Mouse (Mus musculus) CH12.LX (cell line): ENCODE results near the gene Trim21. TPM values are rescaled to one million over a fixed set of nuclear protein-coding genes. Genes with fewer than 3 reads are reported as not detected.

ENCODE experiments used
- DNase-seq: peaks from one replicate; pipeline ENCODE4 v3.0.0-alpha.2; 2013; ENCODE audit errors: extremely low read depth
- H3K27ac ChIP-seq: 2 replicates; pipeline ENCODE4 v1.5.1; 2012; ENCODE audit warnings: low read depth, mild to moderate bottlenecking, control low read depth, moderate library complexity; ENCODE audit not compliant: insufficient read depth
- H3K27me3 ChIP-seq: replicated peaks from 2 replicates; pipeline ENCODE3; 2012; ENCODE audit warnings: inconsistent platforms
- H3K36me3 ChIP-seq, 2 experiments: replicated peaks in 1 of 2; 2 replicates each; pipeline versions ENCODE3 to v1.6.1; 2012; ENCODE audit warnings: inconsistent platforms in 1 of 2, low read length in 1 of 2, mild to moderate bottlenecking in 1 of 2, mixed read lengths in 1 of 2, moderate library complexity in 1 of 2; ENCODE audit not compliant: control insufficient read depth in 1 of 2, insufficient read depth in 1 of 2
- H3K4me1 ChIP-seq, 2 experiments: 2 replicates each; pipeline ENCODE4 v1.6.1; 2012; ENCODE audit warnings: inconsistent platforms in 1 of 2, moderate library complexity in 1 of 2; ENCODE audit not compliant: insufficient read depth in 2 of 2, control insufficient read depth in 1 of 2
- H3K4me2 ChIP-seq: 2 replicates; pipeline ENCODE4 v1.6.1; 2012; ENCODE audit warnings: low read depth, mild to moderate bottlenecking, control low read depth; ENCODE audit not compliant: poor library complexity, insufficient read depth, severe bottlenecking
- H3K4me3 ChIP-seq, 3 experiments: fragments of 150-350 bp in 1 of 3; sonication (generic) in 1 of 3; replicated peaks in 1 of 3; 2 replicates each; pipeline versions ENCODE3 to v1.5.1; 2011 to 2012; ENCODE audit warnings: low read depth in 2 of 3, low read length in 2 of 3, mild to moderate bottlenecking in 2 of 3, moderate library complexity in 2 of 3, control low read depth in 1 of 3, improper control_type of control experiment in 1 of 3, inconsistent platforms in 1 of 3, mixed read lengths in 1 of 3; ENCODE audit not compliant: poor library complexity in 1 of 3
- H3K79me2 ChIP-seq: replicated peaks from 2 replicates; pipeline ENCODE4 v1.6.1; 2012; ENCODE audit warnings: mild to moderate bottlenecking, moderate library complexity; ENCODE audit not compliant: control insufficient read depth, poor library complexity, insufficient read depth, severe bottlenecking; ENCODE audit errors: extremely low read depth
- H3K9ac ChIP-seq: 2 replicates; pipeline ENCODE4 v1.6.1; 2012; ENCODE audit warnings: low read depth, mild to moderate bottlenecking, control low read depth, moderate library complexity; ENCODE audit not compliant: insufficient read depth
- H3K9me3 ChIP-seq: replicated peaks from 2 replicates; pipeline ENCODE3; 2012; ENCODE audit warnings: low read length, inconsistent platforms, mixed read lengths
- BHLHE40 ChIP-seq: IDR thresholded peaks from 2 replicates; pipeline ENCODE4 v1.6.1; 2011; ENCODE audit warnings: mild to moderate bottlenecking, low read depth, low read length, improper control_type of control experiment
- EP300 ChIP-seq: IDR thresholded peaks from 2 replicates; pipeline ENCODE4 v1.6.1; 2011; ENCODE audit warnings: low read length, improper control_type of control experiment
- GABPA ChIP-seq: IDR thresholded peaks from 2 replicates; pipeline ENCODE4 v1.6.1; 2012; ENCODE audit warnings: low read depth, low read length, improper control_type of control experiment, inconsistent platforms; ENCODE audit not compliant: insufficient replicate concordance
- IRF4 ChIP-seq: IDR thresholded peaks from 2 replicates; pipeline ENCODE4 v1.6.1; 2014; ENCODE audit warnings: low read depth, mild to moderate bottlenecking, inconsistent platforms, low read length, improper control_type of control experiment
- KAT2A ChIP-seq: IDR thresholded peaks from 2 replicates; pipeline ENCODE4 v1.6.1; 2012; ENCODE audit warnings: low read length, improper control_type of control experiment, inconsistent platforms; ENCODE audit not compliant: insufficient replicate concordance
- MAFK ChIP-seq: IDR thresholded peaks from 2 replicates; pipeline ENCODE4 v1.6.1; 2011; ENCODE audit warnings: low read length, improper control_type of control experiment; ENCODE audit not compliant: insufficient replicate concordance
- MEF2A ChIP-seq: IDR thresholded peaks from 2 replicates; pipeline ENCODE4 v1.6.1; 2014; ENCODE audit warnings: low read depth, mild to moderate bottlenecking, inconsistent platforms, low read length, improper control_type of control experiment, borderline replicate concordance
- NELFE ChIP-seq: IDR thresholded peaks from 2 replicates; pipeline ENCODE4 v1.6.1; 2011; ENCODE audit warnings: low read depth, low read length, improper control_type of control experiment
- NRF1 ChIP-seq: IDR thresholded peaks from 2 replicates; pipeline ENCODE4 v1.6.1; 2014; ENCODE audit warnings: low read depth, mild to moderate bottlenecking, inconsistent platforms, low read length, improper control_type of control experiment, moderate library complexity
- POLR2A ChIP-seq: IDR thresholded peaks from 2 replicates; pipeline ENCODE4 v1.6.1; 2011; ENCODE audit warnings: low read depth, mild to moderate bottlenecking, improper control_type of control experiment, low read length
- TBP ChIP-seq: conservative IDR thresholded peaks from 2 replicates; pipeline ENCODE4 v1.6.1; 2011; ENCODE audit warnings: low read depth, low read length, improper control_type of control experiment
- TCF12 ChIP-seq: IDR thresholded peaks from 2 replicates; pipeline ENCODE4 v1.6.1; 2014; ENCODE audit warnings: low read depth, mild to moderate bottlenecking, inconsistent platforms, low read length, improper control_type of control experiment
- USF1 ChIP-seq: IDR thresholded peaks from 2 replicates; pipeline ENCODE4 v1.6.1; 2014; ENCODE audit warnings: low read depth, mild to moderate bottlenecking, inconsistent platforms, low read length, improper control_type of control experiment
- ZNF384 ChIP-seq: IDR thresholded peaks from 2 replicates; pipeline ENCODE4 v1.6.1; 2012; ENCODE audit warnings: low read depth, low read length, improper control_type of control experiment, inconsistent platforms
- dilution Hi-C: fragments of 300-500 bp; cut with MboI; formaldehyde crosslinking; loops from 2 replicates; pipeline ENCODE4 v1.14.3; 2020; ENCODE audit warnings: low sequenced_read_pairs; ENCODE audit not compliant: extremely low pct_unique_long_range_greater_than_20kb, extremely low pct_ligation_motif_present
- in situ Hi-C: fragments of 300-500 bp; cut with MboI; formaldehyde crosslinking; loops from 3 replicates; pipeline ENCODE4 v1.14.3; 2019; ENCODE audit warnings: low sequenced_read_pairs, low pct_ligation_motif_present, low pct_unique_long_range_greater_than_20kb, mixed read lengths
- polyA plus RNA-seq: library from polyadenylated mRNA; unstranded; fragments of >175 nt; gene quantifications from 2 replicates; pipeline ENCODE4 v1.2.1, GENCODE M21; 2012; ENCODE audit warnings: low read depth; ENCODE audit not compliant: insufficient read length
- total RNA-seq, 2 experiments: library from RNA; depleted of rRNA; stranded (reverse); fragments of 300-350 nt in 1 of 2; fragments of >200 nt in 1 of 2; gene quantifications; 2 replicates each; pipeline ENCODE4 v1.2.3; 2012 to 2014

Trim21 gene
- total and polyA plus RNA-seq, 3 experiments = 10.4 to 16.5 (median 15.4) TPM

- no peaks in the 10 kb centered on the region for H3K36me3 ChIP-seq
- peaks cover 0 to 6% of the 10 kb centered on the region in 2 experiments; a peak in 2 of 4 replicates for H3K4me1 ChIP-seq
- in situ Hi-C loops (no loop called here), dilution Hi-C loops (no loop called here)
- no peaks in the 10 kb centered on the region for H3K9me3 ChIP-seq
- no peak for TF ChIP-seq MAFK
- no peak for TF ChIP-seq ZNF384
- no peak for TF ChIP-seq GABPA
- TF ChIP-seq NRF1 = no peak
- TF ChIP-seq NELFE = no peak
- no peak for TF ChIP-seq TCF12
- TF ChIP-seq EP300 = no peak
- TF ChIP-seq POLR2A = no peak
- no peak for TF ChIP-seq BHLHE40
- DNase-seq = no peak
- H3K27me3 ChIP-seq = no peaks in the 10 kb centered on the region
- no peak overlapping the region for H3K4me2 ChIP-seq
- no peak overlapping the region for H3K4me3 ChIP-seq
- H3K79me2 ChIP-seq = no peaks in the 10 kb centered on the region
- H3K9ac ChIP-seq = no peak overlapping the region
- no peak overlapping the region for H3K27ac ChIP-seq
Observed at GRCm38 (mm10) chr7:102529052-102529451, 36.2 kb downstream of the Trim21 start.

GRCm38 (mm10) chr7:102517051-102517335 is 48.3 kb downstream of the Trim21 start:
- no peak overlapping the region for H3K4me3 ChIP-seq
- no peaks in the 10 kb centered on the region for H3K9me3 ChIP-seq
- in situ Hi-C loops (loop anchor here (25.0 kb wide), 1 partner anchor 245 kb away; the partner anchor contains the start of genes Olfr560, Olfr561 and Olfr78), dilution Hi-C loops (no loop called here)
- no peaks in the 10 kb centered on the region for H3K36me3 ChIP-seq
- TF ChIP-seq TBP (no peak), USF1 (no peak), IRF4 (no peak), MEF2A (no peak), KAT2A (no peak)
- DNase-seq = no peak
- no peaks in the 10 kb centered on the region for H3K79me2 ChIP-seq
- peaks cover 2% of the 10 kb centered on the region for H3K27me3 ChIP-seq
- no peak overlapping the region for H3K27ac ChIP-seq
- no peak overlapping the region for H3K9ac ChIP-seq
- no peak overlapping the region for H3K4me2 ChIP-seq
- H3K4me1 ChIP-seq = peaks cover 5 to 24% of the 10 kb centered on the region in 2 experiments
